In genomic region chr11:84179226-84179953, GRCm38 (mm10) we compare ENCODE assay signal across 8 mouse cellular contexts. TPM values are rescaled to one million over a fixed set of nuclear protein-coding genes. Genes with fewer than 3 reads are reported as not detected.
DNase-seq lines count a peak whose midpoint lies in the region; ATAC-seq and TF ChIP-seq lines count a peak whose summit lies in the region.

No protein-coding gene starts in this region.

- ATAC-seq in cerebellum, adult (ENCODE audit: insufficient number of reproducible peaks, low FRiP score, low TSS enrichment): peak; percentile 95
- ATAC-seq in forebrain, embryonic 13.5 days: peak; percentile 97
- ATAC-seq in liver, embryonic 16.5 days (ENCODE audit: low read depth): peak; percentile 95
- peak; percentile 98 for ATAC-seq in neural tube, embryonic 12.5 days (ENCODE audit: low FRiP score, low read depth)
- peak; percentile 98 for ATAC-seq in stomach, postnatal 0 days (ENCODE audit: low FRiP score, low TSS enrichment)

- peak; percentile 94 for DNase-seq in ES-CJ7 (ENCODE audit: low read depth, low spot score)
- DNase-seq in heart, postnatal 10 days: peak; percentile 95 to 96
- peak; percentile 98 to 99 for DNase-seq in kidney, postnatal 4 days
- DNase-seq in stomach, postnatal 0 days (ENCODE audit: low spot score): peak; percentile 96

- H3K9me3 ChIP-seq in forebrain, embryonic 13.5 days (replicated peaks): no peaks in the 10 kb centered on the region
- H3K9me3 ChIP-seq in liver, embryonic 16.5 days (replicated peaks; ENCODE audit: control insufficient read depth, low read length): no peaks in the 10 kb centered on the region
- H3K9me3 ChIP-seq in neural tube, embryonic 12.5 days: no peaks in the 10 kb centered on the region
- no peaks in the 10 kb centered on the region for H3K9me3 ChIP-seq in stomach, postnatal 0 days (ENCODE audit: control insufficient read depth, low read length)

- intact Hi-C loops in heart, postnatal 10 days (cut with DNase I): loop anchor here (1.0 to 5.0 kb wide), 2 partner anchors 52 to 64 kb away; partner anchors contain the start of genes Acaca and Tada2a

- H3K4me1 ChIP-seq in forebrain, embryonic 13.5 days: peaks cover 28% of the 10 kb centered on the region
- peaks cover 12% of the 10 kb centered on the region for H3K4me1 ChIP-seq in liver, embryonic 16.5 days (ENCODE audit: control insufficient read depth, low read depth, low read length)
- peaks cover 18% of the 10 kb centered on the region for H3K4me1 ChIP-seq in neural tube, embryonic 12.5 days
- 0 out of 2 replicates have a peak, but pooled peaks cover 2% of the 10 kb centered on the region for H3K4me1 ChIP-seq in stomach, postnatal 0 days (replicated peaks; ENCODE audit: control insufficient read depth, insufficient read depth)

- under 1% methylated on average over 34 of the region's 85 CpGs for WGBS in forebrain, embryonic 13.5 days
- WGBS in liver, embryonic 16.5 days (ENCODE audit: insufficient replicate concordance): under 1% methylated on average over 54 of the region's 85 CpGs
- WGBS in neural tube, embryonic 12.5 days: under 1% methylated on average over 58 of the region's 85 CpGs
- WGBS in stomach, postnatal 0 days: under 1% methylated on average over 42 of the region's 85 CpGs

- H3K4me2 ChIP-seq in forebrain, embryonic 13.5 days: peak overlapping the region; percentile 65
- H3K4me2 ChIP-seq in liver, embryonic 16.5 days (ENCODE audit: low read depth, low read length): peak overlapping the region; percentile 98
- peak overlapping the region; percentile 87 for H3K4me2 ChIP-seq in neural tube, embryonic 12.5 days (replicated peaks)
- H3K4me2 ChIP-seq in stomach, postnatal 0 days (replicated peaks; ENCODE audit: low read depth): peak overlapping the region; percentile 96

- TF ChIP-seq EP300 in stomach, postnatal 0 days (optimal IDR thresholded peaks at IDR 0.05): no peak

- peak; percentile 79 for TF ChIP-seq CTCF in stomach, postnatal 0 days (IDR thresholded peaks at IDR 0.05; ENCODE audit: low read depth)

- no peaks in the 10 kb centered on the region for H3K36me3 ChIP-seq in forebrain, embryonic 13.5 days (ENCODE audit: poor library complexity, severe bottlenecking)
- no peaks in the 10 kb centered on the region for H3K36me3 ChIP-seq in liver, embryonic 16.5 days (ENCODE audit: control insufficient read depth, insufficient read depth)
- no peaks in the 10 kb centered on the region for H3K36me3 ChIP-seq in neural tube, embryonic 12.5 days
- H3K36me3 ChIP-seq in stomach, postnatal 0 days (ENCODE audit: control insufficient read depth, insufficient read depth, low read length): no peaks in the 10 kb centered on the region

- peak overlapping the region; percentile 83 for H3K4me3 ChIP-seq in forebrain, embryonic 13.5 days
- H3K4me3 ChIP-seq in liver, embryonic 16.5 days (ENCODE audit: low read depth, low read length): peak overlapping the region; percentile 88
- H3K4me3 ChIP-seq in neural tube, embryonic 12.5 days: peak overlapping the region; percentile 75
- peak overlapping the region; percentile 86 for H3K4me3 ChIP-seq in stomach, postnatal 0 days (ENCODE audit: low read depth, low read length)

- H3K27ac ChIP-seq in forebrain, embryonic 13.5 days: peak overlapping the region; percentile 83
- H3K27ac ChIP-seq in liver, embryonic 16.5 days (ENCODE audit: low read length): peak overlapping the region; percentile 87
- peak overlapping the region; percentile 46 for H3K27ac ChIP-seq in neural tube, embryonic 12.5 days
- peak overlapping the region; percentile 93 for H3K27ac ChIP-seq in stomach, postnatal 0 days (replicated peaks)

- H3K9ac ChIP-seq in forebrain, embryonic 13.5 days: peak overlapping the region; percentile 80
- H3K9ac ChIP-seq in liver, embryonic 16.5 days (ENCODE audit: low read depth, low read length): peak overlapping the region; percentile 83
- H3K9ac ChIP-seq in neural tube, embryonic 12.5 days: peak overlapping the region; percentile 79
- H3K9ac ChIP-seq in stomach, postnatal 0 days (ENCODE audit: low read length): peak overlapping the region; percentile 82

- H3K27me3 ChIP-seq in forebrain, embryonic 13.5 days: peaks cover 7% of the 10 kb centered on the region
- H3K27me3 ChIP-seq in liver, embryonic 16.5 days (ENCODE audit: control insufficient read depth, insufficient read depth, low read depth, low read length): no peaks in the 10 kb centered on the region
- H3K27me3 ChIP-seq in neural tube, embryonic 12.5 days (replicated peaks): no peaks in the 10 kb centered on the region
- no peaks in the 10 kb centered on the region for H3K27me3 ChIP-seq in stomach, postnatal 0 days (ENCODE audit: control insufficient read depth, insufficient read depth, low read length)

RNA-seq across cellular contexts. Expression of gene Gm11437, which starts 12.1 kb away (rescaled TPM):
- polyA plus RNA-seq in forebrain, embryonic 13.5 days (2015; fragmentation: Nextera tagmentation; extraction: Ambion mirVana): not detected in 2 replicates
- total RNA-seq in heart, postnatal 10 days (2021): not detected
- polyA plus RNA-seq in liver, embryonic 16.5 days (2015; fragmentation: Nextera tagmentation; extraction: Ambion mirVana): not detected in 2 replicates
- not detected in 2 replicates for polyA plus RNA-seq in neural tube, embryonic 12.5 days (2016; fragmentation: Nextera tagmentation; extraction: Ambion mirVana)
- not detected in 2 replicates for polyA plus RNA-seq in stomach, postnatal 0 days (2015; fragmentation: Nextera tagmentation; extraction: Ambion mirVana)

RNA-seq across cellular contexts. Expression of gene Acaca, which starts 49.9 kb away (rescaled TPM):
- 20.5 and 22.6 TPM in 2 replicates for polyA plus RNA-seq in forebrain, embryonic 13.5 days (2015; fragmentation: Nextera tagmentation; extraction: Ambion mirVana)
- total RNA-seq in heart, postnatal 10 days (2021): 10 to 100 TPM; 15.6 to 16.6 TPM
- polyA plus RNA-seq in liver, embryonic 16.5 days (2015; fragmentation: Nextera tagmentation; extraction: Ambion mirVana): 6.0 and 6.7 TPM in 2 replicates
- polyA plus RNA-seq in neural tube, embryonic 12.5 days (2016; fragmentation: Nextera tagmentation; extraction: Ambion mirVana): 24.8 and 29.0 TPM in 2 replicates
- polyA plus RNA-seq in stomach, postnatal 0 days (2015; fragmentation: Nextera tagmentation; extraction: Ambion mirVana): 4.5 TPM in 2 replicates

RNA-seq across cellular contexts. Expression of gene Tada2a, which starts 50.0 kb away (rescaled TPM):
- polyA plus RNA-seq in forebrain, embryonic 13.5 days (2015; fragmentation: Nextera tagmentation; extraction: Ambion mirVana): 38.8 and 40.1 TPM in 2 replicates
- total RNA-seq in heart, postnatal 10 days (2021): 1 to 10 TPM; 8.4 to 8.8 TPM
- polyA plus RNA-seq in liver, embryonic 16.5 days (2015; fragmentation: Nextera tagmentation; extraction: Ambion mirVana): 7.7 and 7.9 TPM in 2 replicates
- polyA plus RNA-seq in neural tube, embryonic 12.5 days (2016; fragmentation: Nextera tagmentation; extraction: Ambion mirVana): 29.9 and 31.3 TPM in 2 replicates
- 12.5 and 13.2 TPM in 2 replicates for polyA plus RNA-seq in stomach, postnatal 0 days (2015; fragmentation: Nextera tagmentation; extraction: Ambion mirVana)

Comparison
In these comparisons a context has a peak if more than half of its experiments do, and no peak if none do; other contexts are left out.
1. Peak in every context shown above with its lines: DNase-seq, ATAC-seq, H3K4me3 ChIP-seq and H3K27ac ChIP-seq.